Mouse (Mus musculus): ENCODE results near the gene Pla2g15. TPM values are rescaled to one million over a fixed set of nuclear protein-coding genes. Genes with fewer than 3 reads are reported as not detected.
"Not testable (repeated sequence)": the region's sequence is repeated elsewhere in the genome, so short reads cannot be mapped to it uniquely, and the experiment has no call there.

Gene Pla2g15
- total RNA-seq, 4 experiments from 2014 or later: 3.3 to 5.6 (median 4.0) TPM

- DNase-seq (ENCODE audit: low spot score in 2 of 2): peak; percentile 62 to 74
Measured at GRCm38 (mm10) chr8:106168356-106169016, 18.3 kb downstream of the Pla2g15 start, which contains the start of gene Slc7a6. TSS of gene Slc7a6 (plus strand) at chr8:106168857.

- no peak for DNase-seq (ENCODE audit: low spot score in 2 of 2)
Measured at GRCm38 (mm10) chr8:106169017-106169933, 19.1 kb downstream of the Pla2g15 start.

GRCm38 (mm10) chr8:106169934-106170480 is 19.8 kb downstream of the Pla2g15 start:
- DNase-seq (ENCODE audit: low spot score in 2 of 2): no peak

GRCm38 (mm10) chr8:106173566-106173965 is 23.4 kb downstream of the Pla2g15 start:
- DNase-seq (ENCODE audit: low spot score in 2 of 2): no peak

GRCm38 (mm10) chr8:106176891-106177290 is 26.7 kb downstream of the Pla2g15 start:
- DNase-seq (ENCODE audit: low spot score in 2 of 2): no peak

- DNase-seq (ENCODE audit: low spot score in 2 of 2): no peak
Measured at GRCm38 (mm10) chr8:106177594-106177993, 27.4 kb downstream of the Pla2g15 start.

GRCm38 (mm10) chr8:106178428-106178827 is 28.2 kb downstream of the Pla2g15 start:
- no peak for DNase-seq (ENCODE audit: low spot score in 2 of 2)

GRCm38 (mm10) chr8:106185628-106186270 is 35.5 kb downstream of the Pla2g15 start:
- DNase-seq (ENCODE audit: low spot score in 2 of 2): peak; percentile 61 to 70

- DNase-seq (ENCODE audit: low spot score in 2 of 2): no peak
Measured at GRCm38 (mm10) chr8:106186394-106186793, 36.2 kb downstream of the Pla2g15 start.

- no peak for DNase-seq (ENCODE audit: low spot score in 2 of 2)
Measured at GRCm38 (mm10) chr8:106189162-106189561, 39.0 kb downstream of the Pla2g15 start.

GRCm38 (mm10) chr8:106191639-106192038 is 41.4 kb downstream of the Pla2g15 start:
- no peak for DNase-seq (ENCODE audit: low spot score in 2 of 2)

- DNase-seq (ENCODE audit: low spot score in 2 of 2): no peak
Measured at GRCm38 (mm10) chr8:106193162-106193561, 43.0 kb downstream of the Pla2g15 start.

- DNase-seq (ENCODE audit: low spot score in 2 of 2): no peak
Measured at GRCm38 (mm10) chr8:106194062-106194461, 43.9 kb downstream of the Pla2g15 start.

- DNase-seq (ENCODE audit: low spot score in 2 of 2): no peak
Measured at GRCm38 (mm10) chr8:106198741-106199140, 48.5 kb downstream of the Pla2g15 start.

GRCm38 (mm10) chr8:106199596-106199995 is 49.4 kb downstream of the Pla2g15 start:
- DNase-seq (ENCODE audit: low spot score in 2 of 2): not testable (repeated sequence)

GRCm38 (mm10) chr8:106210035-106210731 is 60.0 kb downstream of the Pla2g15 start:
- peak in 1 of 2 experiments; percentile 10 for DNase-seq (ENCODE audit: low spot score in 2 of 2)

GRCm38 (mm10) chr8:106210821-106211345 is 60.7 kb downstream of the Pla2g15 start, which contains the start of the genes Slc7a6os and Prmt7:
TSS of gene Slc7a6os (minus strand) at chr8:106210935.
TSS of gene Prmt7 (plus strand) at chr8:106210936.
- peak; percentile 88 to 90 for DNase-seq (ENCODE audit: low spot score in 2 of 2)

GRCm38 (mm10) chr8:106211421-106211820 is 61.2 kb downstream of the Pla2g15 start:
- no peak for DNase-seq (ENCODE audit: low spot score in 2 of 2)

- no peak for DNase-seq (ENCODE audit: low spot score in 2 of 2)
Measured at GRCm38 (mm10) chr8:106213959-106214358, 63.8 kb downstream of the Pla2g15 start.

All from gastrocnemius, adult 8-10 months (tissue).